Mouse (Mus musculus) layer of hippocampus, postnatal 25 days (tissue): ENCODE measurements around the gene Ptbp3. TPM values are rescaled to one million over a fixed set of nuclear protein-coding genes. Genes with fewer than 3 reads are reported as not detected.

Source experiments
- DNase-seq, 2 experiments: peaks; one replicate each; pipeline ENCODE4 v3.0.0; 2022; ENCODE audit warnings: mixed read lengths in 2 of 2, low spot score in 1 of 2; ENCODE audit errors: extremely low spot score in 1 of 2
- total RNA-seq, 2 experiments: library from RNA; stranded (reverse); gene quantifications; 2 replicates each; pipeline ENCODE4 v1.2.3; 2021

Gene Ptbp3
- total RNA-seq, 2 experiments from 2014 or later = 30.0 to 37.7 TPM

- no peak for DNase-seq
Measured at GRCm38 (mm10) chr4:59439960-59440359, 109.2 kb downstream of the Ptbp3 start.

- no peak for DNase-seq
Measured at GRCm38 (mm10) chr4:59439041-59439440, 110.1 kb downstream of the Ptbp3 start.

- DNase-seq = peak; percentile 38 to 52
Measured at GRCm38 (mm10) chr4:59437990-59438854, 110.9 kb downstream of the Ptbp3 start, which contains the start of gene Susd1. Susd1 (minus strand) TSS chr4:59438633.

GRCm38 (mm10) chr4:59435951-59436350, 113.2 kb downstream of the Ptbp3 start:
- no peak for DNase-seq

GRCm38 (mm10) chr4:59434039-59434438, 115.1 kb downstream of the Ptbp3 start:
- no peak for DNase-seq

GRCm38 (mm10) chr4:59429128-59429527, 120.0 kb downstream of the Ptbp3 start:
- DNase-seq = no peak

GRCm38 (mm10) chr4:59426429-59426828, 122.7 kb downstream of the Ptbp3 start:
- no peak for DNase-seq

- no peak for DNase-seq
Measured at GRCm38 (mm10) chr4:59422808-59423207, 126.4 kb downstream of the Ptbp3 start.

GRCm38 (mm10) chr4:59422025-59422783, 127.0 kb downstream of the Ptbp3 start:
- DNase-seq = no peak

Other genes with a start within 250 kb of the Ptbp3 start
- 10 to 100 TPM in 1 of 2 experiments, 1 to 10 TPM in 1; 6.6 to 11.6 TPM for gene Susd1, start 110.7 kb downstream of the Ptbp3 start, total RNA-seq
- 10 to 100 TPM; 28.0 to 28.1 TPM for gene Hsdl2, start 32.2 kb upstream of the Ptbp3 start, total RNA-seq
- gene E130308A19Rik, start 76.8 kb upstream of the Ptbp3 start, total RNA-seq = 10 to 100 TPM; 12.8 to 13.9 TPM